Mouse (Mus musculus) MN1 (cell line): ENCODE data around the gene Pcdh15.

Experiments
- DNase-seq: peaks from one replicate; pipeline ENCODE4 v3.0.0-alpha.2; 2016; ENCODE audit warnings: low spot score

Pcdh15 gene

DNA sequence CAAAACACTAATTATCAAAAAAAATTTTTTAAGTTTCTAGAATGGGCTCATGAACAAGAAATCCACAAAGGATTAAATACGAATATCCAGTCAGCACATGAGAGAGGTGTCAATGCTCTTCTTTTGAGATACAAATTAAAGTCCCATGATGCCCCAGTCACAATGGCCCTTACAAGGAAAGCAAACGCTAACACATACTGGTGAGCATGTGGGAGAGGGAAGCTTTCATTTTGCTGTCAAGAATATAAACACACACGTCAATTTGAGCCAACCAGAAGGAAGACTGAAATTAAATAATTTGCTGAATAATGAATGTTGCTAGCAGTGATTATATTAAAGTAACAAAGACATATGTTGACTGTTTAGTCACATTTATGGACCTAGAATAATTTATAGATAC is 1470.5 kb downstream of the Pcdh15 start:
- DNase-seq: no peak

DNA sequence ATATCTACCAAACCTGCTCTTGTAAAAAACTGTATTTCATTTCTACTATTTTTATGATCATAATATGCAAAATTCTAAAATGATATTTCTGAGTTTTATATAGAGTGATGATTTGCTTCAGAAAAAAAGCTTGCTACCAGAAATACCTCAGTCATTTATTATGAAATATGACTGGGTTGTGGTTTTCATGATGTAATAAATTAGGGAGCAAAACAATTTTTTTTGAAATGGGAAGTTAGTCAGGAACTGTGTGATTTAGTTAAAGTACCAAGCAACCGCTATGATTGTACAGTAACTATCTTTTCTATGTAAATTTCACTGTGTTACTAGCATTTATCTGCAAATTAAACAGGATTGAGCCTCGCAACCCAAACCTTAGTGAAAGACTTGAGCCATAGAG is 1480.8 kb downstream of the Pcdh15 start:
- DNase-seq: no peak

DNA sequence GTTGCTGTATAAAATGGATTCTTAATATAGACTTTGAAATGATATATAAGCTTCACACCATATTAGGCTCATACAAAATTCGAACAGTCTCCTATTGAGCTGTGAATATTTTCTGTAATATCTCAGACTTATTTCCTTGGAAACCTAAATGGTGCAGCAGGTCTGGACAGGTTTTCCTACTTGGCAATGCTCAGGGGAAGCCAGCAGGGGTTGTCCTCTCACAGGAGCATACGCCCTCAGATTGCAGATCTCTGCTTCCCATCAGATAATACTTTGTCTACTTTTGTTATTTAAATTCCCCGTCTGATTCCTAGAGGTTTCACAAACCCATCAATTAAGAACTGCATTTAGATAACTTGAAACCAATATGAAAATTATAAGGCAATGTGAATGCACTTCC is 1492.7 kb downstream of the Pcdh15 start:
- no peak for DNase-seq

DNA sequence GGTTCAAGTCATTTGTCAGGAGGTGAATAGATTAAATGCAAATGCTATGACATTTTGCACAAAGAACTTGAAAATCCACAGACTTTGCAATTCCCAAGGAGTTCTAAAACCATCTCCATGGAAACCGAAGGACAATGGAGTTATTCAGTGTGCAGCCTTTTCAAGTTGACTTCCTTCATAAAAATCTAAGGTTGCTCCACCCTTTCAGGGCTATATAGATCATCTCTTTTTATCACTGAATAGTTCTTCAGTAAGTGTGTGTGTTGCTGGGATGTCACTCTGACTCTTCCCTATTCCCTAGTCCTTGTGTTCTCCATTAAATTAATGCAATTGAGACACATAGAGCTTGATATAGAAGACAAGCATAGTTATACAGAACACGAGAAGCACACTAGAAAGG is 1508.5 kb downstream of the Pcdh15 start:
- no peak for DNase-seq

DNA sequence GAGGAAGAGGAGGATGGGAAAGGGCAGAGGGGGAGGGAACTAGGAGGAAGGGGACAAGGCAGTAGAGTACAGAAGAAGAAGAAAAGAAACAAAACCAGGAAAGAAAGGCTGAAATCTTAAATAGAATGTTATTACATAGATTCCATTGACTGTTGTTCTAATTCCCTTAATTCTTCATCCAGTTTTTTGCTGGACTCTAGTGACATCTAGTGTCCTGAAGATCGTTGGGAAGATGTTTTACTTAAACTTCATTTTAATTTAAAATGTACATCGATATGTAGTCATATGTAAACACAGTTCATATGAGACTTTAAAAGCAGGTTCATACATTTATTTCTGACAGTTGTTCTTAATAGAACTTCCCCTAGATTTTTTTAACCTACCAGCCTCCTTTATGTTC is 1522.7 kb downstream of the Pcdh15 start:
- peak; percentile 48 for DNase-seq

DNA sequence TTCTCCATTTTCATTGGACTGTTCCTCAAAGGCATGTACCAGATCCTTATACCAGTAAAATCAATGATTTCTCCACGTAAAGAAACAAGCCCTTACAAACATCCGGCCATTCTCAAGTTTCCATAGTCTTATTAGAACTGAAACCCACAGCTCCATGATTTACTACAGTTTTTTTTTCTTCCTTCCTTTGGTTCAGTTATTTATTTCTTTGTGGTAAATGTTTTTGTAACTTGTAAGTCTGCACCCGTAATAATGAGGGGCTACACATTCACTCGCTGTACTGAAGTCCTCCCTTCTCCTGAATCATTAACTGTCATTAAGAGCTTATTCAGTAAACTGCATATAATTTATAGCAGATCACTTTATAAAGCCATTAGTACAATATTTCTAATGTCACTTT is 1526.6 kb downstream of the Pcdh15 start:
- DNase-seq: no peak

DNA sequence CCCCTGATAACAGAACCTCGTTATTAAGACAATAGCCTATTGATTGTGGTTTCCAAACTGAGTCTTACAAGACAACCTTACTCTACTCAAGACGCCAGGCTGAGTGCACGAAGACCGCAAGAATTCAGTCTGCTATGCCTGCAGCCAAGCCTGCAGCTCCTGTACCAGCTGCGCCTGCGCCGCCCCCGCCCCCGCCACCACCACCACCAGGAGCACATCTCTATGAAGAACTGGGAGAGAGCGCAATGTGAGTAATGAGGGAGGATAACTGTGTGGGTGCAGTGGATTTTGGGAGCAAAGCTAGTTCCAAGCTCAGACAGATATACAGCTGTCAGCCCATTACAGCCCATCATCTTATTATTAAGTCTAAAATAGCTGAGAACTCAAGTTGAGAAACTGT is 1527.5 kb downstream of the Pcdh15 start:
- no peak for DNase-seq

DNA sequence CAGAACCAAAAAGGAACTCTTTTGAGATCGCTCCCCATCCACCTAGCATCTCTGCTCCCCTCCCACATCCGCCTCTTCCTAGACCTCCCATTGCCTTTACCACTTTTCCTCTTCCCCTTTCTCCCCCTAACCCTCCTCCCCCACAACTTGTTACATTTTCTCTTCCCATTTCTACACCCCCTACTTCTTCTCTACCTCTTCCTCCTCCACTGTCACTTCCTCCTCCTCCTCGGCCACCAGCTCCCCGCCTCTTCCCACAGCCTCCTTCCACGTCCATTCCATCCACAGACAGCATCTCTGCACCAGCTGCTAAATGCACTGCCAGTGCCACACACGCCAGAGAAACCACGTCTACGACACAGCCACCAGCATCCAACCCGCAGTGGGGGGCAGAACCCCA is 1532.2 kb downstream of the Pcdh15 start:
- no peak for DNase-seq

DNA sequence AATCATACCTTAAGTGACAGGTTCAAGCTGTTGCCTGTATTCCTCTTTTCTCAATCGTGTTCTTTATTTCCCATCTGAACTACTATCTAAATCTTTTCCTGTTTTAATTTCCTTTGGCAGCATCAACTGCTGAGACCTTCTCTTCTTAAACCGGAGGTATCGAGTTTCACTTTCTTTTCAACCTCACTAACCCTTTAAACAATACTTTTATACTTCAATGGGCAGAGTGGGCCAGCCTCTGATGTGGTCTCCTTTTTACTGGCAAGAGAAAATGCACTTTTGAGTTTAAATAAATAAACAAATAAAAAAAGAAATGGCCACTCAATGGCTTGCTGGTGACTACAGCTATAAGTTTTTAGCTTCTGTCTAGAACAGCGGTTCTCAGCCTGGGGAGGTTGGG is 1537.9 kb downstream of the Pcdh15 start:
- no peak for DNase-seq

DNA sequence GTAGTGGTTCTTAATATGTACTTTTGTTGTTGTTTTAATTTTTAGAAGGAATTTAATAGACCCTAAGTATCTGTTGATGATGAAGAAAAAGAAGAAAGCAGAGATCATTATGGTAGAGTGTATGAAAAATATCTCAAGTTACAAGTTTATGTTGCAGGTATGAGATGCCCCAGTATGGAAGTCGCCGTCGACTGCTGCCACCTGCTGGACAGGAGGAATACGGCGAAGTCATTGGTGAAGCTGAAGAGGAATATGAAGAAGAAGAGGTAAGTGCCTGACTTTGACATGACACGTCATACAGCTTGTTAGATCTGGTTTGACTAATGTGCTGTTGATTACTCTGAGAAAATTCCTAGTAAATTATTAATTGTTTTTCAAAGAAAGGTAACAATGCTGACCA is 1543.0 kb downstream of the Pcdh15 start:
- DNase-seq: no peak

DNA sequence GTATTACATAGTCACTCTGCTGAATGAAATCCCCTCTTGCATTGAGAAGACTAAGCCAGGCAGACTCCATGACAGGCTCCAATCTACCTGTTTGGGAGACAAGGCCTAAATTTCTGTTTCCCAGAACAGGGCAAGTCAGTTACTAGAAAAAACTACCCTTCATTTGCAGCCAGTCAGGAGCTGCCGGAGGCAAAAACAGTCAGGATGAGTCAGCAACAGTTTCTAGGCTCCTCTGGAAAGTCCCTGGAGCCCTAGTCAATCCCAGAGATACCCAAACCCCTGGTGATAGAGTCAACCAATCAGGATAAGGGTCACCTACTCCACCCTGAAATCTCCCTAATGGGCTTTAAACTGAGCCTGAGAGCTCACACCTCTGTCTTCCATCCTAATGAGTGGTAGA is 1564.0 kb downstream of the Pcdh15 start:
- no peak for DNase-seq

DNA sequence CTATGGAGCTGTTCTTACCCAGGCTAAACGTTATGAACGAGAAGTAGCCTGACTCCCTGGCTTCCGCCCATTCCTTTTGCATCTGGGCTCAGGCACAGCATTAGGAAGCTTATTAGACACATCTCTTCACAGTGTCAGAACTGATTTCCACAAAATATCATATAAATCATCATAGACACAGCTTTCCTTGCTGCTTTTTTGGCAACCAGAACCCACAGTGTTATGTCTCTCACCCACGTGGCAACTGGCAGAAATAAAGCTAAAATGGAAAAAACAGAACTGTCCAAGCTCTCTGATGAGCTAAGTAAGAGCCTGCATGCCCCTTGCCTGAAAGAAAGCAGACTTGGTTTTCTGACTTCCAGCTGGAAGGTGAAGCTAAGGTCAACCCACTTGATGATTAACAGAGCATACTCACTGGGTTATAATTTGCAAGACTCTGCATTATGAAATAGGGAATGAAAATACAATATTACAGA is 1580.9 kb downstream of the Pcdh15 start:
- peak; percentile 31 for DNase-seq

DNA sequence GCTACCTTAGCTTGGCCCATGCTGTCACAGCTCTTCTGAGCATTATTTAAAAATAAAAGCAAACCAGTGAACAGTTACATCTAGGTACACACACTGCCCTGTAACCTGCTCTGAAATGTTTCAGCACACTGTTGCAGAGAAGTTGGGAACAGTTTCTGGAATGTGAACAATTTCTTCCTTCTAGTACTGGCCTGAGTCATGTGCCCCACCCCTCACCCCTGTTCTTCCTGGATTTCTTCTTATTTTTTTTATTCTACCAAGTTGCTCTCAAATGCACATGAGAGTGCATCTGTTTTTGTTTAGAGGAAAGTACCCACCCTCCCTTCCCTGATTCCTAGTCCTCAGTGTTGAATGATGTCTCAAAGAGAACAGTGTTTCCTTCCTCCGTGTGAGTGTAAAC is 1581.4 kb downstream of the Pcdh15 start:
- no peak for DNase-seq
